Mouse (Mus musculus): ENCODE results near the gene Itpr1.

Gene Itpr1

GRCm38 (mm10) chr6:108327561-108327960 is 114.7 kb downstream of the Itpr1 start:
- no peak for DNase-seq

GRCm38 (mm10) chr6:108328296-108328695 is 115.4 kb downstream of the Itpr1 start:
- DNase-seq = no peak

- no peak for DNase-seq
These were observed 117.6 kb downstream of the Itpr1 start for GRCm38 (mm10) chr6:108330461-108330860.

GRCm38 (mm10) chr6:108331268-108331667 is 118.4 kb downstream of the Itpr1 start:
- DNase-seq = no peak

GRCm38 (mm10) chr6:108334059-108334458 is 121.2 kb downstream of the Itpr1 start:
- no peak for DNase-seq

GRCm38 (mm10) chr6:108335202-108335823 is 122.4 kb downstream of the Itpr1 start:
- DNase-seq = no peak

- DNase-seq = no peak
These were observed 123.6 kb downstream of the Itpr1 start for GRCm38 (mm10) chr6:108336506-108336905.

- DNase-seq = no peak
These were observed 124.4 kb downstream of the Itpr1 start for GRCm38 (mm10) chr6:108337289-108337688.

- DNase-seq = no peak
These were observed 125.5 kb downstream of the Itpr1 start for GRCm38 (mm10) chr6:108338362-108338761.

- no peak for DNase-seq
These were observed 130.1 kb downstream of the Itpr1 start for GRCm38 (mm10) chr6:108342989-108343388.

- DNase-seq = no peak
These were observed 130.9 kb downstream of the Itpr1 start for GRCm38 (mm10) chr6:108343781-108344310.

GRCm38 (mm10) chr6:108350801-108351200 is 137.9 kb downstream of the Itpr1 start:
- DNase-seq = no peak

- DNase-seq = no peak
These were observed 139.1 kb downstream of the Itpr1 start for GRCm38 (mm10) chr6:108351998-108352397.

- DNase-seq = no peak
These were observed 154.5 kb downstream of the Itpr1 start for GRCm38 (mm10) chr6:108367412-108367811.

- DNase-seq = no peak
These were observed 156.1 kb downstream of the Itpr1 start for GRCm38 (mm10) chr6:108369031-108369430.

- no peak for DNase-seq
These were observed 158.5 kb downstream of the Itpr1 start for GRCm38 (mm10) chr6:108371347-108371893.

- DNase-seq = no peak
These were observed 161.1 kb downstream of the Itpr1 start for GRCm38 (mm10) chr6:108374019-108374418.

GRCm38 (mm10) chr6:108379041-108379440 is 166.1 kb downstream of the Itpr1 start:
- no peak for DNase-seq

GRCm38 (mm10) chr6:108380209-108380608 is 167.3 kb downstream of the Itpr1 start:
- no peak for DNase-seq

- DNase-seq = no peak
These were observed 177.9 kb downstream of the Itpr1 start for GRCm38 (mm10) chr6:108390624-108391324.

- DNase-seq = no peak
These were observed 180.2 kb downstream of the Itpr1 start for GRCm38 (mm10) chr6:108393131-108393530.

GRCm38 (mm10) chr6:108397956-108398355 is 185.1 kb downstream of the Itpr1 start:
- no peak for DNase-seq

GRCm38 (mm10) chr6:108401412-108401955 is 188.6 kb downstream of the Itpr1 start:
- DNase-seq = no peak

GRCm38 (mm10) chr6:108404736-108405135 is 191.8 kb downstream of the Itpr1 start:
- DNase-seq = no peak

Measured in cerebellum, postnatal 36 days (tissue).